Mouse (Mus musculus): ENCODE data around the gene Mlkl. TPM values are rescaled to one million over a fixed set of nuclear protein-coding genes. Genes with fewer than 3 reads are reported as not detected.

The Mlkl gene
- polyA plus RNA-seq, 2 experiments = 0.59 to 1.0 TPM

GRCm38 (mm10) chr8:111367350-111367749, 29.4 kb upstream of the Mlkl start:
- H3K4me1 ChIP-seq (ENCODE audit: control insufficient read depth, insufficient read depth, low read length) = no peaks in the 10 kb centered on the region
- no peak overlapping the region for H3K27ac ChIP-seq (replicated peaks; ENCODE audit: low read depth, low read length)
- H3K27me3 ChIP-seq (ENCODE audit: control insufficient read depth, insufficient read depth, low read length) = no peaks in the 10 kb centered on the region
- peak overlapping the region; percentile 23; the same call in 1 of the 2 replicates for H3K4me2 ChIP-seq (replicated peaks; ENCODE audit: low read depth, low read length, severe bottlenecking)
- H3K36me3 ChIP-seq (ENCODE audit: control insufficient read depth, insufficient read depth, low read length) = no peaks in the 10 kb centered on the region
- WGBS = 78% methylated on average over 8 of the region's 8 CpGs
- no peak overlapping the region for H3K9ac ChIP-seq (ENCODE audit: low read depth, low read length, severe bottlenecking)
- no peaks in the 10 kb centered on the region for H3K9me3 ChIP-seq (ENCODE audit: control insufficient read depth, low read length)
- DNase-seq (ENCODE audit: low spot score) (no peak), ATAC-seq (ENCODE audit: low FRiP score, low read depth) (no peak)
- H3K4me3 ChIP-seq (replicated peaks; ENCODE audit: low read length) = no peak overlapping the region
- TF ChIP-seq POLR2A (IDR thresholded peaks at IDR 0.05; ENCODE audit: borderline replicate concordance, extremely low read depth, insufficient read depth, insufficient read length) = no peak

- Histone ChIP-seq H3K4me2 (replicated peaks; ENCODE audit: low read depth, low read length, severe bottlenecking) (peak overlapping the region; percentile 23; the same call in 1 of the 2 replicates), H3K9ac (ENCODE audit: low read depth, low read length, severe bottlenecking) (no peak overlapping the region), H3K4me3 (replicated peaks; ENCODE audit: low read length) (no peak overlapping the region), H3K27ac (replicated peaks; ENCODE audit: low read depth, low read length) (no peak overlapping the region), H3K27me3 (ENCODE audit: control insufficient read depth, insufficient read depth, low read length) (no peaks in the 10 kb centered on the region), H3K9me3 (ENCODE audit: control insufficient read depth, low read length) (no peaks in the 10 kb centered on the region), H3K4me1 (ENCODE audit: control insufficient read depth, insufficient read depth, low read length) (no peaks in the 10 kb centered on the region), H3K36me3 (ENCODE audit: control insufficient read depth, insufficient read depth, low read length) (no peaks in the 10 kb centered on the region)
- no peak for TF ChIP-seq POLR2A (IDR thresholded peaks at IDR 0.05; ENCODE audit: borderline replicate concordance, extremely low read depth, insufficient read depth, insufficient read length)
- DNase-seq (ENCODE audit: low spot score) (no peak), ATAC-seq (ENCODE audit: low FRiP score, low read depth) (no peak)
- 39% methylated on average over 13 of the region's 14 CpGs for WGBS
These were observed 28.7 kb upstream of the Mlkl start for GRCm38 (mm10) chr8:111366610-111367234.

GRCm38 (mm10) chr8:111363489-111363888, 25.5 kb upstream of the Mlkl start:
- ATAC-seq (ENCODE audit: low FRiP score, low read depth) = no peak
- no peak overlapping the region for H3K4me2 ChIP-seq (replicated peaks; ENCODE audit: low read depth, low read length, severe bottlenecking)
- no peak for TF ChIP-seq POLR2A (IDR thresholded peaks at IDR 0.05; ENCODE audit: borderline replicate concordance, extremely low read depth, insufficient read depth, insufficient read length)
- H3K9me3 ChIP-seq (ENCODE audit: control insufficient read depth, low read length) = no peaks in the 10 kb centered on the region
- no peaks in the 10 kb centered on the region for H3K36me3 ChIP-seq (ENCODE audit: control insufficient read depth, insufficient read depth, low read length)
- H3K4me1 ChIP-seq (ENCODE audit: control insufficient read depth, insufficient read depth, low read length) = no peaks in the 10 kb centered on the region
- WGBS = 77% methylated on average over 8 of the region's 8 CpGs
- no peaks in the 10 kb centered on the region for H3K27me3 ChIP-seq (ENCODE audit: control insufficient read depth, insufficient read depth, low read length)
- H3K4me3 ChIP-seq (replicated peaks; ENCODE audit: low read length) = no peak overlapping the region
- no peak overlapping the region for H3K27ac ChIP-seq (replicated peaks; ENCODE audit: low read depth, low read length)
- no peak overlapping the region for H3K9ac ChIP-seq (ENCODE audit: low read depth, low read length, severe bottlenecking)
- DNase-seq (ENCODE audit: low spot score) = no peak

GRCm38 (mm10) chr8:111360579-111361209, 22.7 kb upstream of the Mlkl start:
- no peaks in the 10 kb centered on the region for H3K4me1 ChIP-seq (ENCODE audit: control insufficient read depth, insufficient read depth, low read length)
- H3K36me3 ChIP-seq (ENCODE audit: control insufficient read depth, insufficient read depth, low read length) = no peaks in the 10 kb centered on the region
- no peak overlapping the region for H3K4me3 ChIP-seq (replicated peaks; ENCODE audit: low read length)
- H3K9ac ChIP-seq (ENCODE audit: low read depth, low read length, severe bottlenecking) = no peak overlapping the region
- no peak for DNase-seq (ENCODE audit: low spot score)
- H3K9me3 ChIP-seq (ENCODE audit: control insufficient read depth, low read length) = no peaks in the 10 kb centered on the region
- no peak for TF ChIP-seq POLR2A (IDR thresholded peaks at IDR 0.05; ENCODE audit: borderline replicate concordance, extremely low read depth, insufficient read depth, insufficient read length)
- no peak for ATAC-seq (ENCODE audit: low FRiP score, low read depth)
- no peaks in the 10 kb centered on the region for H3K27me3 ChIP-seq (ENCODE audit: control insufficient read depth, insufficient read depth, low read length)
- WGBS = 71% methylated on average over 7 of the region's 7 CpGs
- no peak overlapping the region for H3K4me2 ChIP-seq (replicated peaks; ENCODE audit: low read depth, low read length, severe bottlenecking)
- H3K27ac ChIP-seq (replicated peaks; ENCODE audit: low read depth, low read length) = no peak overlapping the region

- Histone ChIP-seq H3K27ac (replicated peaks; ENCODE audit: low read depth, low read length) (no peak overlapping the region), H3K4me1 (ENCODE audit: control insufficient read depth, insufficient read depth, low read length) (no peaks in the 10 kb centered on the region), H3K36me3 (ENCODE audit: control insufficient read depth, insufficient read depth, low read length) (no peaks in the 10 kb centered on the region), H3K4me2 (replicated peaks; ENCODE audit: low read depth, low read length, severe bottlenecking) (no peak overlapping the region), H3K27me3 (ENCODE audit: control insufficient read depth, insufficient read depth, low read length) (no peaks in the 10 kb centered on the region), H3K4me3 (replicated peaks; ENCODE audit: low read length) (no peak overlapping the region), H3K9ac (ENCODE audit: low read depth, low read length, severe bottlenecking) (no peak overlapping the region), H3K9me3 (ENCODE audit: control insufficient read depth, low read length) (no peaks in the 10 kb centered on the region)
- DNase-seq (ENCODE audit: low spot score) = no peak
- 66% methylated on average over 5 of the region's 5 CpGs for WGBS
- TF ChIP-seq POLR2A (IDR thresholded peaks at IDR 0.05; ENCODE audit: borderline replicate concordance, extremely low read depth, insufficient read depth, insufficient read length) = no peak
- no peak for ATAC-seq (ENCODE audit: low FRiP score, low read depth)
These were observed 22.0 kb upstream of the Mlkl start for GRCm38 (mm10) chr8:111359936-111360335.

All from limb, embryonic 14.5 days (tissue).